Mouse (Mus musculus) hindlimb bud, embryonic 11.5 days (tissue): Measurements from ENCODE around the gene Ndufs1.
"Not testable (repeated sequence)": the region's sequence is repeated elsewhere in the genome, so short reads cannot be mapped to it uniquely, and the experiment has no call there.

Experiments used
- DNase-seq: peaks from one replicate; pipeline ENCODE4 v3.0.0-alpha.2; 2012; ENCODE audit warnings: low read depth, low spot score; ENCODE audit errors: extremely low spot score

Gene Ndufs1

DNA sequence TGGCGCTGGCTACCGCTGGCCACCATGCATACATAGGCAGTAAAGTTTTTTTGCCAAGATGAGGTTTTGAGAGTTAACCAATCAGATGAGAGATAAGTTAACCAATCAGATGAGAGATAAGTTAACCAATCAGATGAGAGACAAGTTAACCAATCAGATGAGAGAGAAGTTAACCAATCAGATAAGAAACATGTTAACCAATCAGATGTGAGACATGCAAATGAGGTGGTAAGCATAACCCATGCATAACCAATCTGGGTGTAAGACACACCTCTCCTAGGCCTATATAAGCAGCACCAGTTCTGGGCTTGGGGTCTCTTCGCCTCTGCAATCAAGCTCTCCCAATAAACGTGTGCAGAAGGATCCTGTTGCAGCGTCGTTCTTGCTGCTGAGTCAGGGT lies 8.8 kb upstream of the Ndufs1 start:
- DNase-seq, result not testable (repeated sequence)

GRCm38 (mm10) chr1:63182636-63183270 lies 6.1 kb upstream of the Ndufs1 start:
- no peak for DNase-seq

- DNase-seq, result no peak
These were observed 5.6 kb upstream of the Ndufs1 start for GRCm38 (mm10) chr1:63182212-63182611.

DNA sequence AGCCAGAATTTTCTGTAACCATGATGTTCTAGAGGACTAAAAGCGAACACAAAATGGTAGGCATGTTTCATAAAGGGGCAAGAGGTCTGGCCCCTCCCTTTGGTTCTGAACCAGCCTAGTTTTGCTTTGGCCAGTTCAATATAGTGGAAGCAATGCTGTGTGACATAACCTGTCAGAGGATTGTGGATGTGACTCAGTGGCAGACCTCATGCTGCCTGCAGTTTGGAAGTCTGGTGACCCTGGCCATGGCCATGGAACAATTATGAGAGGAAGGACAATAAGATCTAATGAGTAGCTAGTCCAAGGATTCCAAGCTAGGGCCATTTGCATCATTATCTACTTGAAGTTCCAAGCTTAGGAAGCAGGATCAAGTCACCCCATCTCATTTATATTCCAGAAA lies 4.8 kb upstream of the Ndufs1 start:
- no peak for DNase-seq

DNA sequence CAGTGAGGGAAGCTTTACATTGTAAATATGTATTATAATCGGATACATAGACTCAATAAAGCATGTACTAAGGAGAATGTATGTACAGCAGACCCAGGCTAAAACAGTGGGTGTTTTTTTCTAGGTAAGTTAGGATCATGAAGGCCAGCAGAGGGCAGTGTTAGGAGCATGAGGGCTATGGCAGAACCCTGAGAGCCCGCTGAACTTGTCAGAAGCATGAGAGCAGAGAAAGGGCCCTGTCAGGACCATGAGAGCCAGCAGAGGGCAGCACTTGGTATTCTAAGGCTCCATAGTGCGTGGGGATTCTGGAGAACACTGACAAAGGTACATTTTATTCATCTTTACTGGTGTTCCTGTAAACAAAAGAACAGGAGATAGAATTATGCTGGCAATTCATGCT lies 4.4 kb upstream of the Ndufs1 start:
- peak; percentile 98 for DNase-seq

DNA sequence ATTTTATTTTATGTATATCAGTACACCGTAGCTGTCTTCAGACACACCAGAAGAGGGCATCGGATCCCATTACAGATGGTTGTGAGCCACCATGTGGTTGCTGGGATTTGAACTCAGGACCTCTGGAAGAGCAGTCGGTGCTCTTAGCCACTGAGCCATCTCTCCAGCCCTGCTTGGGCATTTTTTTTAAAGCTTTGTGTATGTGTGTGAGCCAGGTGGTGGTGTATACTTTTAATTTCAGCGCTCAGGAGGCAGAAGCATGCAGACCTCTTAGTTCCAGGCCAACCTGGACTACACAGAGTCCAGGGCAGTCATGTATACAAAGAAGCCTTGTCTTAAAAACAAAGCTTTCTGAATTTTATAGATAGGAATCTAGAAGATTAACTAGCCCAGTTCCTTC lies 3.9 kb upstream of the Ndufs1 start:
- not testable (repeated sequence) for DNase-seq

DNA sequence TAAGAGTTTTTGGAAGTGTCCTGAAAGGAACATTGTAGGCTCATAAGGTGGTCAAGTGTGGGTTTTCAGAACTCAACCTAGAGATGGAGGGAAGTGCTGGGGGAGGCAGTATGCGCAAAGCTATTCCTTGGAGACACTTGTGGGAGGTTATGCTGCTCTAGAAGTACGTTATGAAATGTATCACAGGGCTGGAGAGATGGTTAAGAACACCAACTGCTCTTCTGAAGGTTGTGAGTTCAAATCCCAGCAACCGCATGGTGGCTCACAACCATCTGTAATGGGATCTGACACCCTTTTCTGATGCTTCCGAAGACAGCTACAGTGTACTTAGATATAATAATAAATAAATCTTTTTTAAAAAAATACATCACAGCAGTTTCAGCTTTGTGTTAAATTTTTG lies 3.5 kb upstream of the Ndufs1 start:
- DNase-seq, result no peak

DNA sequence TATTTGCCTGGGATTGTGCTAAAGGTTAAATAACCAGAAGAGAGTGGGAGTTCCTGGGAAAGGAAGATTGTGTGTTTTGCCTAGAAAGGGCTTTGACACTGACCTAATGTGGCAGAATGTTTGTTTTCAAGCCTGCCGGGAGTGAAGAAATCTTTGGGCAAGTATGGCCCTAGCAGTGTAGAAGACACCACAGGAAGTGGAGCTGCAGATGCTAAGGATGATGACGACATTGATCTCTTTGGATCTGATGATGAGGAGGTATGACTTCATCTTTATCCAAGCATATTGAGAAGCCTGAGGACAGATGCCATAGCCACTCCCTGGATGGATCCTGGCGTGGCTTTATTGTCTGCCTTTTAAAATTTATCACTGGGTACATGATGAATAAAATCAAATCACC lies 1.7 kb upstream of the Ndufs1 start:
- no peak for DNase-seq

- no peak for DNase-seq
These were observed 402 bp downstream of the Ndufs1 start for GRCm38 (mm10) chr1:63176259-63176603.

DNA sequence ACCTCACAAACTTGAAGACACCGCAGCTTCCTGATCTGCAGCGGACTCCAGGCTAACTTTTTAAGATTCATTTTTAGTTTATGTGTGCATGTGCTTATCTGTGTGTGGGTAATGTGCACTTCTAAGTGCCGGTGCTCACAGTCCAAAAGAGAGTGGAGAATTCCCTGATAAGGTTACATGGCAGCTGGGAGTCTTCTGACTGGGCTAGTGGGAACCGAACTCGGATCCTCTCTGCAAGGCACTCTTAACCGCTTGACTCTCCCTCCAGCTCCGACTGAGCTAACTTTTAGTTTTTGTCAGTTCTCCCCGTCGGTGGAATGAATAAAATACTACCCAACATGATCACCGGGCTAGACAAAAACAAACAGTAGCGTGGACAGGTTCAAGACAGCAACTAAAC lies 780 bp downstream of the Ndufs1 start:
- DNase-seq, result no peak

- DNase-seq, result no peak
These were observed 8.0 kb downstream of the Ndufs1 start for GRCm38 (mm10) chr1:63168638-63169037.

DNA sequence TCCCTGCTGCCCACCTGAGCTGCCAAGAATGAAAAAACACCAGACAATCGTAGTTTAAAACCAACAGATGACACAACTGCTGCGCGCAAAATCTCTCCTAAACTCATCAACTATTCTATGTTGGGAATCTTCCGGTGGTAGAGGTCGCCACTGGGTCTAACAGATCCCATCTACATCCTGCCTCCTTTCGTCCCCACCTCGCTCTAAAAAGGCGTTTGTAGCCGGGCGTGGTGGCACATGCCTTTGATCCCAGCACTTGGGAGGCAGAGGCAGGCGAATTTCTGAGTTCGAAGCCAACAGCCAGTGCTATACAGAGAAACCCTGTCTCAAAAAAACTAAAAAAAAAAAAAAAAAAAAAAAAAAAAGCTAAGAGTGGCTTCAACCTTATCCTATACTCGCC lies 36.4 kb downstream of the Ndufs1 start:
- no peak for DNase-seq

DNA sequence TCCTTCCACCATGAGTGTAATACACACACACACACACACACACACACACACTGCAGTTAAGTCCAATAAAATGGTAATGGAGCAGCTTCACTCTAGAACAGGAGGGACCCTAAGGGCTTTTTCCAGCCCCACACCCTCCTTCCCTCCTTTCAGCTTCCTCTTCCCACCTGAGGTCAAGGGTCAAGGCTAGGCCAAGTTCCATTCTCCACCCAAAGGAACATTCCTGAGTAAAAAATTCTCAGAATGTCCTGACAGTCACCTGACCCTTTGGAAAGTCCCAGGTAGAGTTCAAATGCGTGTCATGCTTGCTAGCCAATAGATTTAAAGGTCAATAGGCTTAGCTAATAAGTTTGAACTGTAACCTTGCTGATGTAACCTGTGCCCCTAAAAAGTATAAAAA lies 38.0 kb downstream of the Ndufs1 start:
- not testable (repeated sequence) for DNase-seq

DNA sequence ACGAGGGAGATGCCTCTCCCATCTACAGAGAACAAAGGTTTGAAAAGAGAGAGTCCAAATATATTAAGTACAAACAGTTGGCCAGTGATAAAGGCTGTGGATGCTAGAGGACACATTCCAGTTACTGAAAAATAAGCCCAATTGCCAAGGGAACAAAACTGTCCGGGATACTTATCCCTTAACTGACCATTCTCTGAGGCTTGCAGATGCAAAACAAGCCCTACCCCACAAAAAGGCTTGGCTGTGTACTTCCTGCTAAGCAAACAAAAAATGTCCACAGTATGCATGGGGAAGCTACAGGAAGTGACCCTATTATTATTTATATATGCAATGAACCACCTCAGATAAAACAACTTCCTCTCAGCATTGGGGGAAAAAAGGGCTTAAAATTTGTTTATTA lies 38.7 kb downstream of the Ndufs1 start:
- no peak for DNase-seq

- DNase-seq, result no peak
These were observed 42.1 kb downstream of the Ndufs1 start for GRCm38 (mm10) chr1:63134530-63134929.

GRCm38 (mm10) chr1:63131766-63132165 lies 44.9 kb downstream of the Ndufs1 start:
- no peak for DNase-seq

DNA sequence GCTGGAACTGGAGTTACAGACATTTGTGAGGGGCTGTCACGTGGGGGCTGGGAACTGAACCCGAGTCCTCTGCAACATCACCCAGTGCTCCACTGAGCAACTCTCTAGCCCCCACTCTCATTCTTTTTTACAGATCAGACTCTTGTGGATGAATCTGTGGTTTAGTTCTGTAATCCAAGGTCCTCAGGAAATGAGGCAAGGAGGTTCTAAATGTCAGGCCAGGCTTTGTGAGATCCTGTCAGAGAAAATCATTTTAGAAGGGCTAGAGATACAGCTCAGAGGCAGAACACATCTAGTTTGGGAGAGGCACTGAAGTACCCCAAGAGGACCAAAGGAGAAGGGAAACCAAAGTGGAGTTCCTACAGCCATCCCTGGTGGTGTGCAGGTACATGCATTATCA lies 45.8 kb downstream of the Ndufs1 start:
- DNase-seq, result no peak

- DNase-seq, result no peak
These were observed 46.6 kb downstream of the Ndufs1 start for GRCm38 (mm10) chr1:63129857-63130690.

DNA sequence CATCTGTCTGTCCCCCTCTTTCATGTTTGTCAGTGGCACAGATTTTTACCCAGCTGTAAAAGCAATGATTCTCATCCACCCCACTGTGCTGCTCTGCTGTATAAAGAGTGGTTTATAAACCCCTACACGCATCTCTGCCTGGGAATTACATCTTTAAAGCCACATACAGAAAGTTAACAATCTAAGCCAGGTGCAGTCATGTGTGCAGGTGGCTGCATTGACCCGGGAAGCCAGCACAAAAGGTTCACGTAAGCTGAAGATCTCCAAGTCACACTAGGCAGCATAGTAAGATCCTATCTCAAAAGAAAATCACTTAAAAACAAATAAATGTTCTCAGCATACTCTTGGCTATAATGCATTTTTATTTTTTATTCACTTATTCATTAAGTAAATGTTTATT lies 47.4 kb downstream of the Ndufs1 start:
- DNase-seq, result no peak

DNA sequence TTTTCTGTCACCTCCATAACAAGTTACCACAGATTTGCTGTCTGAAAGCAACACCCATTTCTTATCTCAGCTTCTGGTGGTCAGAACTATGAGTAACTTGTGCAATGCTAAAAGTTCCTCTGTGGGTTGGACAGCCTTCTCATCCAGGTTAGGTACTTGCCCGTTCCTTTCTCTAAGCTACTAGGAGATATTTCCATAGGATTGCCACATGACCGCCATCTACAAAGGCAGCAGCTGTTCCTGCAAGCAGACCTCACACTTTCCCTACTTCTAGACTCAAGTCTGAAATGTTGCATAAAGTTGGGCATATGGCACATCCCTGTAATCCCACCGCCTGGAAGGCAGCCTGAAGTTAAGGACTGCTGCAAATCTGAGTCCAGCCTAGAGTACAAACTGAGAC lies 50.4 kb downstream of the Ndufs1 start:
- no peak for DNase-seq

DNA sequence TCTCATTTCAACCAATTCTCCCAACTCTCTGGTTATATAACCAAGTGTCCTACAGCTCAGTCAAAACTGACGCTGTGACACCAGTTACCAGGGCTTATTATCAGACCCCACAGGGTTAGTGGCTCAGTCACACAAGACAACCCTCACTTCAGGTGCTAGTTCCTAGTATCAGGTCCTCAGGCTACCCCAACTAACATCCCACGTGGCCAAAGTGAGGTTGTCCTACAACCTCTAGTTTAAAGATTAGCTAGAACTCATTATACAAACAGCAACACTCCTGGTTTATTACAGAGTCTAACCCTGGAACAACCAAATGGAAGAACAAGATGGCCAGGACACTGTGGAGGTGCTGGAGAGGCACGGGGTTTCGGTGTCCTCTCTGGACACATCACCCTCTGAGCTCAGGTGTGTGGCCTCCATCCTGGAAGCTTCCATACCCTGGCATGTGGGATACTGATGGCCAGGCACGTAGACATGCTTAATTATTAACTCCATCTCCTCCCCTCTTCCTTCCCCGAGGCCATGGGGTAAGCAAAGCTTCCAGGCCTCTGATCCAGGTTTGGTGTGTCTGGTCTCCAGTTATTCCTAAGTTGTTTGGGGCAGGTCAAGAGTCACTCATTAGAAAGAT lies 52.7 kb downstream of the Ndufs1 start:
- DNase-seq, result no peak

DNA sequence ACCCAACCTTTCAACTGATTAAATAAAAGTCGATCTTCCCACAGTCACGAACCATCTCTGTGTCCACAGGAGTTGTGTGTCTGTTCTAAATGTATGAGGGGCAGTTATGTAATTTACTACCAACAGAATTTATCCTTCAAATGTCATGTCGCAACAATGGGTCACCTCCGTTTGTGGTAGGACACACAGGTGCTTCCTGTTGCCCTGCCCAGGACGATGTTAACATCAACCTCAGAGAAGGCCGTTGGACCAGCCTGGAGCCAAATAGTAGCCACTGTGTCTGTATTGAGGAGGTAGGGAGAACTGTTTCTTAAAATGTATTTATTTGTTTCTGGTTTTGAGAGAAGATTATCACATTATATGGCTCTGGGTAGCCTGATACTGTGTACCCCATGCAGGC lies 54.6 kb downstream of the Ndufs1 start:
- DNase-seq, result no peak
